Mouse (Mus musculus) ES-E14 (cell line): ENCODE results near the gene Taar7d.

Source experiments
- HCFC1 ChIP-seq: IDR thresholded peaks from 2 replicates; pipeline ENCODE4 v1.6.1; 2012; ENCODE audit warnings: low read length, inconsistent platforms, borderline replicate concordance; ENCODE audit not compliant: insufficient read depth
- MAFK ChIP-seq: IDR thresholded peaks from 2 replicates; pipeline ENCODE4 v1.6.1; 2014; ENCODE audit warnings: mild to moderate bottlenecking, low read depth, low read length, inconsistent platforms; ENCODE audit not compliant: insufficient read depth

- TF ChIP-seq HCFC1 (no peak), MAFK (no peak)
These were observed 32.0 kb downstream of the Taar7d start for GRCm38 (mm10) chr10:24058986-24059385.
